Mouse (Mus musculus): ENCODE data around the gene Commd3. TPM values are rescaled to one million over a fixed set of nuclear protein-coding genes. Genes with fewer than 3 reads are reported as not detected.

Commd3 gene
- polyA plus RNA-seq, 1 experiment from 2014 or later = 152 TPM

GRCm38 (mm10) chr2:18690055-18690691, 18.0 kb downstream of the Commd3 start:
- DNase-seq (ENCODE audit: low spot score) (peak; percentile 81), ATAC-seq (ENCODE audit: low FRiP score) (peak; percentile 70)
- Histone ChIP-seq H3K27me3 (ENCODE audit: control insufficient read depth, insufficient read depth, low read length) (peaks cover 59% of the 10 kb centered on the region), H3K4me1 (replicated peaks; ENCODE audit: control insufficient read depth, insufficient read depth, low read length) (peaks cover 9% of the 10 kb centered on the region), H3K27ac (ENCODE audit: low read depth, low read length) (no peak overlapping the region), H3K4me3 (ENCODE audit: low read depth, low read length) (peak overlapping the region; percentile 38), H3K36me3 (ENCODE audit: control insufficient read depth, insufficient read depth, low read length) (no peaks in the 10 kb centered on the region), H3K4me2 (replicated peaks; ENCODE audit: low read depth, low read length) (peak overlapping the region; percentile 82), H3K9me3 (ENCODE audit: control insufficient read depth, low read length) (no peaks in the 10 kb centered on the region), H3K9ac (ENCODE audit: low read depth, low read length) (peak overlapping the region; percentile 64)
- WGBS = under 1% methylated on average over 57 of the region's 58 CpGs

- H3K4me1 ChIP-seq (replicated peaks; ENCODE audit: control insufficient read depth, insufficient read depth, low read length) = peaks cover 9% of the 10 kb centered on the region
- H3K4me3 ChIP-seq (ENCODE audit: low read depth, low read length) = no peak overlapping the region
- H3K27me3 ChIP-seq (ENCODE audit: control insufficient read depth, insufficient read depth, low read length) = peaks cover 62% of the 10 kb centered on the region
- H3K9me3 ChIP-seq (ENCODE audit: control insufficient read depth, low read length) = no peaks in the 10 kb centered on the region
- no peaks in the 10 kb centered on the region for H3K36me3 ChIP-seq (ENCODE audit: control insufficient read depth, insufficient read depth, low read length)
- ATAC-seq (ENCODE audit: low FRiP score) (no peak), DNase-seq (ENCODE audit: low spot score) (no peak)
- 2% methylated on average over 9 of the region's 9 CpGs for WGBS
- H3K4me2 ChIP-seq (replicated peaks; ENCODE audit: low read depth, low read length) = peak overlapping the region; percentile 82
- H3K9ac ChIP-seq (ENCODE audit: low read depth, low read length) = no peak overlapping the region
- H3K27ac ChIP-seq (ENCODE audit: low read depth, low read length) = no peak overlapping the region
These were observed 18.6 kb downstream of the Commd3 start for GRCm38 (mm10) chr2:18690756-18691155.

- DNase-seq (ENCODE audit: low spot score) (peak; percentile 33), ATAC-seq (ENCODE audit: low FRiP score) (no peak)
- Histone ChIP-seq H3K36me3 (ENCODE audit: control insufficient read depth, insufficient read depth, low read length) (no peaks in the 10 kb centered on the region), H3K9ac (ENCODE audit: low read depth, low read length) (no peak overlapping the region), H3K4me3 (ENCODE audit: low read depth, low read length) (no peak overlapping the region), H3K9me3 (ENCODE audit: control insufficient read depth, low read length) (no peaks in the 10 kb centered on the region), H3K4me1 (replicated peaks; ENCODE audit: control insufficient read depth, insufficient read depth, low read length) (peaks cover 9% of the 10 kb centered on the region), H3K4me2 (replicated peaks; ENCODE audit: low read depth, low read length) (no peak overlapping the region), H3K27ac (ENCODE audit: low read depth, low read length) (no peak overlapping the region), H3K27me3 (ENCODE audit: control insufficient read depth, insufficient read depth, low read length) (peaks cover 59% of the 10 kb centered on the region)
These were observed 19.8 kb downstream of the Commd3 start for GRCm38 (mm10) chr2:18692031-18692430.

- Histone ChIP-seq H3K27ac (ENCODE audit: low read depth, low read length) (no peak overlapping the region), H3K4me1 (replicated peaks; ENCODE audit: control insufficient read depth, insufficient read depth, low read length) (peaks cover 9% of the 10 kb centered on the region), H3K27me3 (ENCODE audit: control insufficient read depth, insufficient read depth, low read length) (peaks cover 54% of the 10 kb centered on the region), H3K4me2 (replicated peaks; ENCODE audit: low read depth, low read length) (no peak overlapping the region), H3K9me3 (ENCODE audit: control insufficient read depth, low read length) (no peaks in the 10 kb centered on the region), H3K4me3 (ENCODE audit: low read depth, low read length) (no peak overlapping the region), H3K36me3 (ENCODE audit: control insufficient read depth, insufficient read depth, low read length) (no peaks in the 10 kb centered on the region), H3K9ac (ENCODE audit: low read depth, low read length) (no peak overlapping the region)
- DNase-seq (ENCODE audit: low spot score) (peak; percentile 16), ATAC-seq (ENCODE audit: low FRiP score) (no peak)
- WGBS = 0% methylated on average over 1 of the region's 1 CpGs
These were observed 20.4 kb downstream of the Commd3 start for GRCm38 (mm10) chr2:18692548-18692947.

- WGBS = under 1% methylated on average over 5 of the region's 5 CpGs
- H3K9ac ChIP-seq (ENCODE audit: low read depth, low read length) = no peak overlapping the region
- H3K27me3 ChIP-seq (ENCODE audit: control insufficient read depth, insufficient read depth, low read length) = peaks cover 55% of the 10 kb centered on the region
These were observed 21.3 kb downstream of the Commd3 start for GRCm38 (mm10) chr2:18693491-18693870.

GRCm38 (mm10) chr2:18693871-18694610, 21.9 kb downstream of the Commd3 start, which contains the start of gene Spag6:
TSS of gene Spag6 (plus strand) at chr2:18694032.
- Histone ChIP-seq H3K9me3 (ENCODE audit: control insufficient read depth, low read length) (no peaks in the 10 kb centered on the region), H3K9ac (ENCODE audit: low read depth, low read length) (peak within 1 kb of the TSS; percentile 88), H3K4me1 (replicated peaks; ENCODE audit: control insufficient read depth, insufficient read depth, low read length) (peaks cover 7% of the 10 kb centered on the region), H3K4me2 (replicated peaks; ENCODE audit: low read depth, low read length) (peak within 1 kb of the TSS; percentile 98), H3K36me3 (ENCODE audit: control insufficient read depth, insufficient read depth, low read length) (no peaks in the 10 kb centered on the region), H3K27ac (ENCODE audit: low read depth, low read length) (peak within 1 kb of the TSS; percentile 80), H3K27me3 (ENCODE audit: control insufficient read depth, insufficient read depth, low read length) (peaks cover 55% of the 10 kb centered on the region), H3K4me3 (ENCODE audit: low read depth, low read length) (peak within 1 kb of the TSS; percentile 56)
- ATAC-seq (ENCODE audit: low FRiP score) (peak; percentile 79), DNase-seq (ENCODE audit: low spot score) (peak; percentile 84)
- under 1% methylated on average over 47 of the region's 61 CpGs for WGBS

More at GRCm38 (mm10) chr2:18693491-18693870, 21.3 kb downstream of the Commd3 start:
- DNase-seq (ENCODE audit: low spot score) (no peak), ATAC-seq (ENCODE audit: low FRiP score) (no peak)
- peak overlapping the region; percentile 98 for H3K4me2 ChIP-seq (replicated peaks; ENCODE audit: low read depth, low read length)
- peaks cover 9% of the 10 kb centered on the region for H3K4me1 ChIP-seq (replicated peaks; ENCODE audit: control insufficient read depth, insufficient read depth, low read length)
- peak overlapping the region; percentile 56 for H3K4me3 ChIP-seq (ENCODE audit: low read depth, low read length)
- no peaks in the 10 kb centered on the region for H3K9me3 ChIP-seq (ENCODE audit: control insufficient read depth, low read length)
- H3K27ac ChIP-seq (ENCODE audit: low read depth, low read length) = no peak overlapping the region
- no peaks in the 10 kb centered on the region for H3K36me3 ChIP-seq (ENCODE audit: control insufficient read depth, insufficient read depth, low read length)

- Histone ChIP-seq H3K27me3 (ENCODE audit: control insufficient read depth, insufficient read depth, low read length) (peaks cover 52% of the 10 kb centered on the region), H3K9ac (ENCODE audit: low read depth, low read length) (peak overlapping the region; percentile 88), H3K36me3 (ENCODE audit: control insufficient read depth, insufficient read depth, low read length) (no peaks in the 10 kb centered on the region), H3K4me1 (replicated peaks; ENCODE audit: control insufficient read depth, insufficient read depth, low read length) (peaks cover 3% of the 10 kb centered on the region; the same call in 1 of the 2 replicates), H3K27ac (ENCODE audit: low read depth, low read length) (peak overlapping the region; percentile 80; the same call in 1 of the 2 replicates), H3K9me3 (ENCODE audit: control insufficient read depth, low read length) (no peaks in the 10 kb centered on the region), H3K4me2 (replicated peaks; ENCODE audit: low read depth, low read length) (peak overlapping the region; percentile 98), H3K4me3 (ENCODE audit: low read depth, low read length) (peak overlapping the region; percentile 56)
- no peak for DNase-seq (ENCODE audit: low spot score)
- ATAC-seq (ENCODE audit: low FRiP score) = peak; percentile 63
- 0% methylated on average over 20 of the region's 20 CpGs for WGBS
These were observed 22.4 kb downstream of the Commd3 start for GRCm38 (mm10) chr2:18694611-18694950.

- Histone ChIP-seq H3K4me1 (replicated peaks; ENCODE audit: control insufficient read depth, insufficient read depth, low read length) (no peaks in the 10 kb centered on the region), H3K4me2 (replicated peaks; ENCODE audit: low read depth, low read length) (no peak overlapping the region), H3K27me3 (ENCODE audit: control insufficient read depth, insufficient read depth, low read length) (peaks cover 52% of the 10 kb centered on the region), H3K9ac (ENCODE audit: low read depth, low read length) (no peak overlapping the region), H3K36me3 (ENCODE audit: control insufficient read depth, insufficient read depth, low read length) (no peaks in the 10 kb centered on the region), H3K4me3 (ENCODE audit: low read depth, low read length) (no peak overlapping the region), H3K27ac (ENCODE audit: low read depth, low read length) (no peak overlapping the region), H3K9me3 (ENCODE audit: control insufficient read depth, low read length) (no peaks in the 10 kb centered on the region)
- whole genome bisulfite sequencing = 2% methylated on average over 8 of the region's 8 CpGs
- DNase-seq (ENCODE audit: low spot score) (no peak), ATAC-seq (ENCODE audit: low FRiP score) (no peak)
These were observed 23.0 kb downstream of the Commd3 start for GRCm38 (mm10) chr2:18695163-18695562.

All from hindbrain, embryonic 11.5 days (tissue).